Mouse (Mus musculus): ENCODE data around the gene Zfp644. TPM values are rescaled to one million over a fixed set of nuclear protein-coding genes. Genes with fewer than 3 reads are reported as not detected.

Zfp644 gene
- 11.1 and 13.3 TPM in 2 replicates for polyA plus RNA-seq (2012; rRNA removed)

DNA sequence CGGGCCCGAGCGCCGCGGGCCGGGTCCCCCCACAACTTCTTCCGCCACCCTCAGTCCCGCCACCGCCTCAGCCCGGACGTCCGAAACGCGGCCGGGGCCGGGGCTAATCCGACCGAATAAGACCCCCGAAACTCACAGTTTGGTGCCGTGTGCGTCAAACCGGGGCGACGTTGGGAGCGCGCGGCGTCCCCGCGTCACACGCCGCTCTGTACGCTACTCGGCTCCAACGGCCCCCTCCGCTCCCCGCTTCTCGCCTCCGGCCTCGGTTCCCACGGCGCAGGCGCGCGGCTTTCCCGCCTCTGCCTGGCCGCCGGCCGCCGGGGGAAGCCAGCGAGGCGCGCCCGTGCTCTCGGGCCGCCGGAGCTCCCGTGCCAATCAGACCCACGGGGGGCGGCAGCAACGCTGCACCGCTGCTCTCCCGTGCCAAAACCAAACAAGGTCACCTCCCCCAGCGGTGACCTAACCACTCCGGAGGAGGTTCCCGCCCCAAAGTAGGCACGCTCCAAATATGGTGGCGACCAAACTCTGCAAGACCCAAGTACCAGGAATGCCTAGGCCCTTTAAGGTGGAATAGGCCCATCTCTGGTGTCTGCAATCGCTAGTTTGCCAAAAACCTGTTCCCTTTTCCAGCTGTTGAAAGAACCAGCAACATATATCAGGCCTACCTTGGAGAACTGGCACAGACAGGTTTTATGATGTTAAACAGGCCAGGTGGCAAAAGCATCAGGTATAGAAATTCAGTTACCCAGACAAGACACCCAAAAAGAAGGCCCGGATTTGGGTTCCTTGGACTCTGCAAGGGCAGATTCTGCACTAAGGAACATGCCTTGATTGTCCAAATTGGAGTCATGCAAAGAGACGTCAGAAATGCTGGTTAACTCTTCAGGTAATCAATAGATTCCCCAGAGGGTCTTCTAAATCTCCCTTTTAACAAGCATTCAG lies at the start of gene Zfp644:
Zfp644 (minus strand) TSS at position 892 of the 942 bp plus-strand sequence.

DNA sequence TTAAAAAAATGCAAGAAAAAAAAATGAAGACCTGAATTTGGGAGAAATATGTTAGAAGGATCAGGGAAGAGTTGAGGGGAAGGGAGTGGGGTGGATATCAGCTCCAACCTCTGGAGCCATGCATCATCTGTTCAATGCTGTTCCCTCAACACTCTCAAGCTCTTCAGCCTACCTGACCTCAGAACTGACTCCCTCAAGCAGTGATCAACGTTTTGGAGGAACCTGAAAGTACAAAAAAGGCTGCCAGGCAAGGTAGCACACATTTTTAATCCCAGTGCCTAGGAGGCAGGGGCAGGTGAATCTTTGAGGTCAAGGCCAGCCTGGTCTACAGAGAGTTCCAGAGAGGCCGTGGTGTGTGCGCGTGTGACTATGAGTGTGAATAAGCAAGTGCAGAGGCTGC lies 88.3 kb downstream of the Zfp644 start, which contains the start of gene Gm17304:
Gm17304 (plus strand) TSS at position 301 of the 400 bp plus-strand sequence.

Other genes starting within 250 kb of the Zfp644 start
- gene Barhl2, start 239.1 kb downstream of the Zfp644 start, polyA plus RNA-seq (2012; rRNA removed), result not detected in 2 replicates
- not detected in 2 replicates for gene Gm17304, start 88.2 kb downstream of the Zfp644 start, polyA plus RNA-seq (2012; rRNA removed)
- 0.06 and 0.09 TPM in 2 replicates for gene Hfm1, start 229.0 kb upstream of the Zfp644 start, polyA plus RNA-seq (2012; rRNA removed)

Measured in liver, embryonic 14 days (tissue).